Mouse (Mus musculus): Measurements from ENCODE around the gene Pde1b. TPM values are rescaled to one million over a fixed set of nuclear protein-coding genes. Genes with fewer than 3 reads are reported as not detected.

Gene Pde1b
- 10 to 100 TPM; 61.1 to 71.5 TPM for total RNA-seq (2023)

DNA sequence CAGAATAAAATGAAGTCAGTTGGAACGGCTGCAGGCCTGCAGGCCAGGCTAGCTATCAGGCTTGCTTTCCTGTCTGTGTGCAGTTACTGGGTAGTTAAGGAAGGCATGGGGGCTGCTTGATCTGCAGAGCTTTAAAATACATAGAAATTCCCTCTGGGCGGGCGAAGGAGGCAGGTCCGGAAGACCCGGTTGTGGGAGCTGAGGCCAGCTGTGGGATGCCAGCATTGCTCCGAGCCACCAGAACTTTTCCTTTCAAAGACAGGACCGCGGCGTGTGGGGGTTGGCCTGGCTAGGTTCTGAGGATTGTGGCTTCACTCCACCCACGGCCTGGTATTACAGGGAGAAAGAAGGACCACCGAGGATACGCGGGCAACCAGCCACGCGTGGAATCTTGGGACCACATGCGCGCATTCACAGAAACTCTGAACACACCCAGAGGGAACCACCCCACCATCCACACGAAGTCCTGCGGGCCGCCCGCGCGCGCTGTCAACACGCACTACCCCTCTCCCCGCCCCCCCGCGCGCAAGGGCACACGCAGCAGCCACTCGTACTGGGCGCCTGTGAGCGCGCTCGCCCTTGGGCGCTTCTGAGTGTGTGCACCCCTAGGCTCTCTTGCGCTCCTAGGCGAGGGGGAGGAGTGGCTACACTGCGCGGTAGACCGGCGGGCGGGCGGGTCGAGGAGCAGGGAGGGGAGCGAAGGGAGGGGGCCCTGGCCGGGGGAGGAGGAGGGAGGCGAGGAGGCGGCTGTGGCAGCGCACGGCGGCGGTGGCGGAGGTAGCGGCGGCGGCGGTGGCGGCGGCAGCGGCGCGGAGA is at the start of gene Pde1b:
Pde1b (plus strand) TSS at position 600 of the 816 bp plus-strand sequence.

DNA sequence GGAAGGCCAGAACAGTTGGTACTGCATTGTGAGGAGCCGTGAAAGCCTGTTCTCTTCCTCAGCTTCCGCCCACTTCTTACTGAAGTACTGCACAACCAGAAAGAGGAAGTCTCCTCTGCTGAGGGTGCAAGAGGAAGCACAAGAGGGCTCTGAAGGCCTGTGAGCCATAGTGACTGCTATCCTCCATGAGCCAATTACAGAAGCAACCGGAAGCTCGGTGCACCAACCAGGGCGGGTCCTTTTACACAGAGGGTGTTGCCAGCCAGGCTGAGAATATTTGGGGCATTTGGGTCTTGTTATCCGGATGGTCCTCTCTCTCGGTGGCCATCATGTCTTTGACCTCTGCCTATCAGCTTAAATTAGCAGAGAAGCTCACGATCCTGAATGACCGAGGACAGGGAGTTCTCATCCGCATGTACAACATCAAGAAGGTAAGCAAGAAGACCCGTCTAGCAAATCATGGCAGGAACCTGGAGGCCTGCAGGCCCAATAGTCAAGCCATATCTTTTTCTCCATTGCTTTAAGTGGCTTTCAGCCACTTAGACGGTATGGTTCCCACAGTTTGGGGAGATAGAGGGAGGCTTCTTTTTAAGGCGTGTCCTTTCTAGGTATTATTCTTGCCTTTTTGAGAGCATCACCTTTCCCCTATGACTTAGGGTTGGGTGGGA is 49.1 kb upstream of the Pde1b start, which contains the start of gene Nckap1l:
Nckap1l (plus strand) TSS at position 244 of the 668 bp plus-strand sequence.

DNA sequence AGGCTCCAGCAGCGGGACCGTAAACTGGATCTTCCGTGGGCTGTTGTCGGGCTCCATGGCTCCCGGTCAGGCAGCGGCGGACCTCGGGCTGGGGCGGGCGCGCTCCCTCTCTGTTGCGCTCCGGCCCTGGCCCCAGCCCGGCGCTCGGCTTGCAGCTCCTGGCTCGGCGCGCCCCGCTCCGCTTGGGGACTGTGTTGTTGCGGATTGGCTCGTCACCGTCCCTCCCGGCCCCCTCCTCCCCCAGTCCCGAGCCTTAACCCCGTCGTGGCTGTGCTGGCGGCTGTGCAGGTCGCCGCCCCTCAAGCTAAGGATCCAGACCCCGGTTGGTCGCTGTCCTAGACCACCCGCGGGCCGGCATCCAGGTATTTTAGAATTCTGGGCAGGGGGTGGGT is 35.0 kb downstream of the Pde1b start, which contains the start of gene Ppp1r1a:
Ppp1r1a (minus strand) TSS at position 182 of the 392 bp plus-strand sequence.

DNA sequence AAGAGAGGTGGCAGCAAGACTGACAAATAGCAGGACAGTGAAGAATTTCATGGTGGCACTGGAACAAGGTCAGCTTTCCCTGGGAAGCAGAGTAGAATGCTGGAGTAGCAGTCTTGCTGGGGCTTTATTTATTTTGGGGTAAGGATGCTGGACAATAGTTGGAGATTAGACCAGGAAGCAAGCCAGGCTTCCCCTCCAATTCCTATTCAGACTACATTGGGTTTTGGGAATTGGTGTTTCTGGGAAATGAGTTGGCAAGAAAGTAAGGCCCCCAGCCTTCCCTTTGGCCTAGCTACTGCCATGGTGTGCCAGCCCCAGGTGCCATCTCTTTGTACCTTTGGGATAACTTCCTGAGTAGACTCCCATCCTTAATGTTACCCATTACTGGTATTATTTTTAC is 62.1 kb downstream of the Pde1b start, which contains the start of gene Glycam1:
Glycam1 (minus strand) TSS at position 101 of the 400 bp plus-strand sequence.

Other genes with a start within 250 kb of the Pde1b start
- gene Nfe2, start 244.6 kb upstream of the Pde1b start, total RNA-seq (2023), result 100 to 1,000 TPM; 221 to 238 TPM
- gene Copz1, start 230.3 kb upstream of the Pde1b start, total RNA-seq (2023), result 100 to 1,000 TPM; 110 to 114 TPM
- gene Gpr84, start 192.4 kb upstream of the Pde1b start, total RNA-seq (2023), result 10 to 100 TPM; 19.3 to 19.9 TPM
- 10 to 100 TPM; 28.0 to 33.3 TPM for gene Zfp385a, start 162.9 kb upstream of the Pde1b start, total RNA-seq (2023)
- 10 to 100 TPM; 18.4 to 24.1 TPM for gene Itga5, start 136.3 kb upstream of the Pde1b start, total RNA-seq (2023)
- gene Gtsf1, start 72.6 kb upstream of the Pde1b start, total RNA-seq (2023), result 1 to 10 TPM in 1 of 2 experiments, under 1 TPM in 1; 0.95 to 1.3 TPM
- not detected for gene Gtsf2, start 54.6 kb upstream of the Pde1b start, total RNA-seq (2023)
- gene Nckap1l, start 49.2 kb upstream of the Pde1b start, total RNA-seq (2023), result 100 to 1,000 TPM; 274 to 296 TPM
- gene Ppp1r1a, start 35.0 kb downstream of the Pde1b start, total RNA-seq (2023), result not detected
- gene Glycam1, start 62.0 kb downstream of the Pde1b start, total RNA-seq (2023), result not detected